Mouse (Mus musculus): ENCODE results near the gene Irf3.

Irf3 gene

GRCm38 (mm10) chr7:45033722-45034359, 36.4 kb downstream of the Irf3 start:
- no peak for DNase-seq (ENCODE audit: low spot score in 2 of 2)

- DNase-seq (ENCODE audit: low spot score in 2 of 2), result no peak
Observed at GRCm38 (mm10) chr7:45035631-45036030, 38.2 kb downstream of the Irf3 start.

- DNase-seq (ENCODE audit: low spot score in 2 of 2), result no peak
Observed at GRCm38 (mm10) chr7:45036702-45037101, 39.3 kb downstream of the Irf3 start.

GRCm38 (mm10) chr7:45037720-45038361, 40.4 kb downstream of the Irf3 start:
- peak; percentile 57 to 58 for DNase-seq (ENCODE audit: low spot score in 2 of 2)

GRCm38 (mm10) chr7:45038411-45038810, 41.0 kb downstream of the Irf3 start:
- no peak for DNase-seq (ENCODE audit: low spot score in 2 of 2)

- no peak for DNase-seq (ENCODE audit: low spot score in 2 of 2)
Observed at GRCm38 (mm10) chr7:45040851-45041250, 43.4 kb downstream of the Irf3 start.

GRCm38 (mm10) chr7:45043307-45043706, 45.9 kb downstream of the Irf3 start:
- no peak for DNase-seq (ENCODE audit: low spot score in 2 of 2)

GRCm38 (mm10) chr7:45045741-45046140, 48.3 kb downstream of the Irf3 start:
- no peak for DNase-seq (ENCODE audit: low spot score in 2 of 2)

- DNase-seq (ENCODE audit: low spot score in 2 of 2), result no peak
Observed at GRCm38 (mm10) chr7:45046853-45047350, 49.5 kb downstream of the Irf3 start.

- DNase-seq (ENCODE audit: low spot score in 2 of 2), result no peak
Observed at GRCm38 (mm10) chr7:45047491-45047890, 50.0 kb downstream of the Irf3 start.

GRCm38 (mm10) chr7:45048001-45048890, 50.8 kb downstream of the Irf3 start:
- no peak for DNase-seq (ENCODE audit: low spot score in 2 of 2)

GRCm38 (mm10) chr7:45048923-45049657, 51.6 kb downstream of the Irf3 start:
- no peak for DNase-seq (ENCODE audit: low spot score in 2 of 2)

- DNase-seq (ENCODE audit: low spot score in 2 of 2), result peak; percentile 34 to 57
Observed at GRCm38 (mm10) chr7:45050945-45051600, 53.6 kb downstream of the Irf3 start.

- no peak for DNase-seq (ENCODE audit: low spot score in 2 of 2)
Observed at GRCm38 (mm10) chr7:45051601-45051974, 54.1 kb downstream of the Irf3 start.
